Mouse (Mus musculus): ENCODE results near the gene Pamr1. TPM values are rescaled to one million over a fixed set of nuclear protein-coding genes. Genes with fewer than 3 reads are reported as not detected.

Pamr1 gene
- polyA plus RNA-seq, 1 experiment = 9.6 TPM

DNA sequence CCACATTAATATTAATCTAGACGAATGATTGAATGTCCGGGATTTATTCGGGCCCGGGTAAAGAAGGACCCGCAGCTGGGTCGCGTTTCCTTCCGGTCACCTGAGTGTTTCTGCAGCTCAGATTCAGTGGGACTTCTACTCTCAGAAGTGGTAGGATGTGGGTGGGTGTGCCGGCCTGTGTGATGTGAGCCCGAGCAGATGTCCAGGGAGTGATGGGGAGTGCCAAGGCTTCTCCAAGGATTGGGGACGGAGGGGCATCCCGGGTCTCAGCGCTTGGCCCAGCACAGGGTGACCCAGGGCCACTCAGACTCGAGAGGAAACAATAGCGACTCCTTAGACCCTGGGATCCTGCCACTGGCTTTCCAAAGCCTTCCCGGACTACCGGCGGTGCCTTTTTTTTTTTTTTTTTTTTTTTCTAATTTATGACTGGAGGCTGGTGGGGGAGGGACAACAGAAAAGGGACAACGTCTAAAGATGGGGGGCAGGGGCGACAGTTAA is 108.4 kb downstream of the Pamr1 start, which contains the start of gene Slc1a2:
TSS of gene Slc1a2 (plus strand) at position 497 of the 498 bp plus-strand sequence.
- Histone ChIP-seq H3K27ac (ENCODE audit: insufficient read depth, low read length) (no peak within 1 kb of the TSS), H3K4me1 (ENCODE audit: control insufficient read depth, insufficient read depth, low read length) (no peaks in the 10 kb centered on the region), H3K4me3 (ENCODE audit: insufficient read depth, low read length) (peak within 1 kb of the TSS; percentile 40)
- TF ChIP-seq CTCF (IDR thresholded peaks at IDR 0.05; ENCODE audit: borderline replicate concordance, insufficient read depth, low read length) = no peak
- TF ChIP-seq POLR2A (IDR thresholded peaks at IDR 0.05; ENCODE audit: low read depth, low read length) = no peak

- H3K4me1 ChIP-seq (ENCODE audit: control insufficient read depth, insufficient read depth, low read length) = no peaks in the 10 kb centered on the region
- no peak for TF ChIP-seq POLR2A (IDR thresholded peaks at IDR 0.05; ENCODE audit: low read depth, low read length)
- peak; percentile 16; the same call in 1 of the 2 replicates for TF ChIP-seq CTCF (IDR thresholded peaks at IDR 0.05; ENCODE audit: borderline replicate concordance, insufficient read depth, low read length)
- H3K27ac ChIP-seq (ENCODE audit: insufficient read depth, low read length) = no peak overlapping the region
- H3K4me3 ChIP-seq (ENCODE audit: insufficient read depth, low read length) = peak overlapping the region; percentile 40
Observed at GRCm38 (mm10) chr2:102658661-102659520, 109.1 kb downstream of the Pamr1 start.

DNA sequence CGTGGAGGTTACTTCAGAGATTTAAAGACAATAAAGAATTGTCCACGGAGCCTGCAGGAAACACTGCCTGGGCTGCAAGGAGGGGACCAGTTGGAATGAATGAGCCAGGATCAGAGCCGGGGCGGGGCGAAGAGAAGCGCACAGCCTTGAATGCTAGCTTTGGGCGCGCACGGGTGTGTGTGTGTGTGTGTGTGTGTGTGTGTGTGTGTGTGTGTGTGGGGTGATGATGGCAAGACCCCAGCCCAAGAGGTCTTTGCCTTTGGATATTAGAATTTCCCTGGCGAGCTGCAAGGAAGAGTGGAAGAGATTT is 109.7 kb downstream of the Pamr1 start:
- H3K27ac ChIP-seq (ENCODE audit: insufficient read depth, low read length) = no peak overlapping the region
- H3K4me3 ChIP-seq (ENCODE audit: insufficient read depth, low read length) = peak overlapping the region; percentile 40; the same call in 1 of the 2 replicates
- TF ChIP-seq CTCF (IDR thresholded peaks at IDR 0.05; ENCODE audit: borderline replicate concordance, insufficient read depth, low read length) (no peak), POLR2A (IDR thresholded peaks at IDR 0.05; ENCODE audit: low read depth, low read length) (no peak)
- H3K4me1 ChIP-seq (ENCODE audit: control insufficient read depth, insufficient read depth, low read length) = no peaks in the 10 kb centered on the region

DNA sequence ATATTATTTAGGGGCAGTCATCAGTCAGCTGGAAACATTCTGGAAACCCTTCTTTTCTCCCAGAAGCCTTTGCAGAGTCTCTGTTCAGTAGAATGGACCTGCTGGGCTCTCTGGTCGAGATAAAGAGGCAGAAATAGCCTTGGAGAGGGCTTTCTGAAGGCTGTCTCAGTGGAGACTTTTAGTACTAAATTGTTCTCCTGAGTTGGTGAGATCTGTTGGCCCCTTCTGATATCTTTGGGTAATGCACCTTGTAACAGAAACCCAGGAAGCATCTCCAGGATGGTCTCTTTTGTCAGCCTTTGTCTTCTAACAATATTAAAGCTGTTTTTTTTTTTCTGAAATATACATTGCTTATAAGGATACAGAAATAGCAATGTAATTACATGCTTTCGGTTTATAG is 111.2 kb downstream of the Pamr1 start:
- H3K4me3 ChIP-seq (ENCODE audit: insufficient read depth, low read length) = no peak overlapping the region
- H3K27ac ChIP-seq (ENCODE audit: insufficient read depth, low read length) = no peak overlapping the region
- TF ChIP-seq CTCF (IDR thresholded peaks at IDR 0.05; ENCODE audit: borderline replicate concordance, insufficient read depth, low read length) = no peak
- TF ChIP-seq POLR2A (IDR thresholded peaks at IDR 0.05; ENCODE audit: low read depth, low read length) = no peak
- no peaks in the 10 kb centered on the region for H3K4me1 ChIP-seq (ENCODE audit: control insufficient read depth, insufficient read depth, low read length)

GRCm38 (mm10) chr2:102662911-102663310 is 113.1 kb downstream of the Pamr1 start:
- H3K27ac ChIP-seq (ENCODE audit: insufficient read depth, low read length) = no peak overlapping the region
- H3K4me1 ChIP-seq (ENCODE audit: control insufficient read depth, insufficient read depth, low read length) = no peaks in the 10 kb centered on the region
- H3K4me3 ChIP-seq (ENCODE audit: insufficient read depth, low read length) = no peak overlapping the region
- TF ChIP-seq POLR2A (IDR thresholded peaks at IDR 0.05; ENCODE audit: low read depth, low read length) (no peak), CTCF (IDR thresholded peaks at IDR 0.05; ENCODE audit: borderline replicate concordance, insufficient read depth, low read length) (no peak)

GRCm38 (mm10) chr2:102663339-102663738 is 113.5 kb downstream of the Pamr1 start:
- Histone ChIP-seq H3K4me3 (ENCODE audit: insufficient read depth, low read length) (no peak overlapping the region), H3K4me1 (ENCODE audit: control insufficient read depth, insufficient read depth, low read length) (no peaks in the 10 kb centered on the region), H3K27ac (ENCODE audit: insufficient read depth, low read length) (no peak overlapping the region)
- TF ChIP-seq POLR2A (IDR thresholded peaks at IDR 0.05; ENCODE audit: low read depth, low read length) (no peak), CTCF (IDR thresholded peaks at IDR 0.05; ENCODE audit: borderline replicate concordance, insufficient read depth, low read length) (no peak)

DNA sequence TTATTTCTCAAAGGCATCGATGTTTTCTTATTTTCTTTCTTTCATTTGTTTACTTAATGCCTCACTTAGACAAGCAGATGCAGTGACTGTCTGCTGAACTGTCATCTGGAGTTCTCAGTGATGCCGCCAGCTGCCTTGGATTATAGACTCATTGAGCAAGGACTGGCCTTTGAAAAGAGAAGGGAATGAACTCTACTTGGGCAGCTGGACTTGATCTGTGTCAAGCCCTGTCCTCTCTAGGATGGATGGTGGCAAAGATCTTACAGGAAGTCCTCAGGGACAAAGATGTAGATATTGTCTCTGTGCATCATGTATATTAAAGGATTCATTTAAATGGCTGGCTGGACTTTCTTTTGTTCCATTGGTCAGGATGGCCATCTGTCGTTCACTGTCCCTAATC is 114.1 kb downstream of the Pamr1 start:
- no peak overlapping the region for H3K27ac ChIP-seq (ENCODE audit: insufficient read depth, low read length)
- TF ChIP-seq POLR2A (IDR thresholded peaks at IDR 0.05; ENCODE audit: low read depth, low read length) (no peak), CTCF (IDR thresholded peaks at IDR 0.05; ENCODE audit: borderline replicate concordance, insufficient read depth, low read length) (no peak)
- no peak overlapping the region for H3K4me3 ChIP-seq (ENCODE audit: insufficient read depth, low read length)
- H3K4me1 ChIP-seq (ENCODE audit: control insufficient read depth, insufficient read depth, low read length) = no peaks in the 10 kb centered on the region

- no peak overlapping the region for H3K4me3 ChIP-seq (ENCODE audit: insufficient read depth, low read length)
- TF ChIP-seq CTCF (IDR thresholded peaks at IDR 0.05; ENCODE audit: borderline replicate concordance, insufficient read depth, low read length) (no peak), POLR2A (IDR thresholded peaks at IDR 0.05; ENCODE audit: low read depth, low read length) (no peak)
- H3K27ac ChIP-seq (ENCODE audit: insufficient read depth, low read length) = no peak overlapping the region
Observed at GRCm38 (mm10) chr2:102667981-102668380, 118.2 kb downstream of the Pamr1 start.

GRCm38 (mm10) chr2:102669580-102669979 is 119.8 kb downstream of the Pamr1 start:
- H3K4me3 ChIP-seq (ENCODE audit: insufficient read depth, low read length) = no peak overlapping the region
- TF ChIP-seq POLR2A (IDR thresholded peaks at IDR 0.05; ENCODE audit: low read depth, low read length) (no peak), CTCF (IDR thresholded peaks at IDR 0.05; ENCODE audit: borderline replicate concordance, insufficient read depth, low read length) (no peak)
- no peak overlapping the region for H3K27ac ChIP-seq (ENCODE audit: insufficient read depth, low read length)
- no peaks in the 10 kb centered on the region for H3K4me1 ChIP-seq (ENCODE audit: control insufficient read depth, insufficient read depth, low read length)

More at GRCm38 (mm10) chr2:102667981-102668380, 118.2 kb downstream of the Pamr1 start:
- no peaks in the 10 kb centered on the region for H3K4me1 ChIP-seq (ENCODE audit: control insufficient read depth, insufficient read depth, low read length)

DNA sequence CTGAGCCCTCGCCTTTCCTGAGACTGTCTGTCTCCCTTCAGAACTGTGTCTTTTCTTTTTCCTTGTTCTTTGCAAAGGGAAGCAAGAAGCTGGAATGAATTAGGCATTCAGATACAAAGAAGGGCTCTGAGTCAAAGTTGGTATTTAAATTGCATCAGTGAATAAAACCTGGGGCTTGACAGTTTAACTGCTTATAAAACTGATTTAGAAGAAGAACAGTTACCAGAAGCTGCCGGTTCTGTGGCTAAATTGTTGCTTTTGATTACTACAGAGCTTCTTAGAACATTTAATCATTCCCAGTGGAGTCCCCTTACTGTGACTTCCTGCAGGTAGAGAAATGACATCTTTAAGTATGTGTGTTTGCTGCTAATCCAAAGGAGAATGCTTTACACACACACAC is 124.8 kb downstream of the Pamr1 start:
- H3K27ac ChIP-seq (ENCODE audit: insufficient read depth, low read length) = 0 out of 2 replicates have a peak overlapping the region, but pooled peaks have one; percentile 13

More for the DNA sequence above, 124.8 kb downstream of the Pamr1 start:
- H3K4me1 ChIP-seq (ENCODE audit: control insufficient read depth, insufficient read depth, low read length) = no peaks in the 10 kb centered on the region
- H3K4me3 ChIP-seq (ENCODE audit: insufficient read depth, low read length) = no peak overlapping the region
- TF ChIP-seq CTCF (IDR thresholded peaks at IDR 0.05; ENCODE audit: borderline replicate concordance, insufficient read depth, low read length) = no peak
- no peak for TF ChIP-seq POLR2A (IDR thresholded peaks at IDR 0.05; ENCODE audit: low read depth, low read length)

All from embryonic fibroblast, embryonic 13.5 days (primary cell).